Mouse (Mus musculus): Measurements from ENCODE around the gene Ddrgk1. TPM values are rescaled to one million over a fixed set of nuclear protein-coding genes. Genes with fewer than 3 reads are reported as not detected.
"Not testable (repeated sequence)": the region's sequence is repeated elsewhere in the genome, so short reads cannot be mapped to it uniquely, and the experiment has no call there.

The Ddrgk1 gene
- polyA plus RNA-seq, 1 experiment from 2014 or later = 77.8 TPM

DNA sequence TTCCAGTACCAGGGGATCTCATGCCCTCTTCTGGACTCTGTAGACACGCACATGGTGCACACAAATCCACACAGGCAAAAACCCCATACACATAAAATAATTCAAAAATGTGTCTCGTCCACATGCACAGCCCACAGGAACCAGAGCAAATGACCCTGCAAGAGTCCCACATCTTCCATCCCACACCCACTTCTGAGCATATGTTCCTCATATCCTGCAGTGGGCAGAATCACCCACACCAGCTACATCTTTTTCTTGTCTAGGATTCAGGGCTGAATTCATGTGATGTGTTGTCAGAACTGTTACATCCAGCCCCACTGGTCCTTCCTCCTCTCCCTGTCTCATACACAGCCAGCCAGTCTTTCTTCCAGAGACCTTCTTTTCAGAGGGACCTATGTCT is 11.2 kb downstream of the Ddrgk1 start:
- no peaks in the 10 kb centered on the region for H3K9me3 ChIP-seq (replicated peaks)
- peaks cover 70% of the 10 kb centered on the region for H3K36me3 ChIP-seq
- no peak overlapping the region for H3K9ac ChIP-seq
- no peak overlapping the region for H3K27ac ChIP-seq (replicated peaks)
- 78% methylated on average over 2 of the region's 2 CpGs for WGBS
- H3K4me2 ChIP-seq (replicated peaks) = no peak overlapping the region
- H3K4me1 ChIP-seq = no peaks in the 10 kb centered on the region
- no peak for ATAC-seq (ENCODE audit: insufficient number of reproducible peaks, low FRiP score, low TSS enrichment, low read depth)
- no peak overlapping the region for H3K4me3 ChIP-seq (replicated peaks)
- no peaks in the 10 kb centered on the region for H3K27me3 ChIP-seq

GRCm38 (mm10) chr2:130649028-130649427 is 15.4 kb downstream of the Ddrgk1 start:
- ATAC-seq (ENCODE audit: insufficient number of reproducible peaks, low FRiP score, low TSS enrichment, low read depth); H3K4me3 ChIP-seq (replicated peaks); H3K4me2 ChIP-seq (replicated peaks); H3K27me3 ChIP-seq; H3K9me3 ChIP-seq (replicated peaks); H3K27ac ChIP-seq (replicated peaks); H3K9ac ChIP-seq; H3K4me1 ChIP-seq: not testable (repeated sequence)
- 79% methylated on average over 6 of the region's 6 CpGs for WGBS
- H3K36me3 ChIP-seq = peaks cover 36% of the 10 kb centered on the region

GRCm38 (mm10) chr2:130645198-130645597 is 19.3 kb downstream of the Ddrgk1 start:
- Histone ChIP-seq H3K4me1 (peaks cover 13% of the 10 kb centered on the region; the same call in 1 of the 2 replicates), H3K9ac (no peak overlapping the region), H3K27me3 (no peaks in the 10 kb centered on the region), H3K4me2 (replicated peaks) (no peak overlapping the region), H3K9me3 (replicated peaks) (no peaks in the 10 kb centered on the region), H3K36me3 (peaks cover 5% of the 10 kb centered on the region; the same call in 1 of the 2 replicates), H3K27ac (replicated peaks) (no peak overlapping the region), H3K4me3 (replicated peaks) (no peak overlapping the region)
- 80% methylated on average over 4 of the region's 4 CpGs for WGBS
- ATAC-seq (ENCODE audit: insufficient number of reproducible peaks, low FRiP score, low TSS enrichment, low read depth) = no peak

DNA sequence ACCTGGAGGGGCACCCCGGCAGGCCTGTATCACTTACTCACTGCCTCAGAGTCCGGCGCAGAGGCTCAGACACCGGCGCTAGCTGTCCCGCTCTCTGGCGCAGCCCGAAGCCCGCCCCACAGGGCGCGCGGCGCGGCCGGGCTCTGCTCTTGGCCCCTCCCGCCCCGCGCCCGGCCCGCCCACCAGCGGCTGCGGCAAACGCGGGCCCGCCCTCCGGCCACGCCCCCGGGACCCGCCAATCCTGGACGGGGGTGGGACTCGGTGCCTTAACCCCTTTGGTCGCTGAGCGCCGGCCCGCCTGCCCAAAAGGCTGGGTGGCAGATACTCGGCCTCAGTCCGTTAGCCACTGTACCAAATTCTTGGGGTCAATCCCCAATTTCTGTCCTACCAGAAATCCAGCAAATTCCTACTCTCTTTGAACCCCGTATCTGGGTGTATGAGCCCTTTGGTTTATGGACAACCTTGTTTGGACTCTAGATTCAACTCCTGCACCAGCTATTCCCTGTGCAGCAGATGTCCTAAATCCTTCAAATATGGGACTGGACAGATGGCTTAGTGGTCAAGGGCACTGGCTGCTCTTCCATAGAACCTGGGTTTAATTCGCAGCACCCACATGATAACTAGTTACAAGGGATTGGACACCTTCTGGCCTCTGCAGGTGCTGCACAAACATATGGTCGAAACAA is 21.6 kb downstream of the Ddrgk1 start, which contains the start of gene Lzts3:
Gene Lzts3, minus strand, starts transcription at position 120 of the 686 bp plus-strand sequence.
- no peaks in the 10 kb centered on the region for H3K9me3 ChIP-seq (replicated peaks)
- peaks cover 17% of the 10 kb centered on the region for H3K4me1 ChIP-seq
- peak within 1 kb of the TSS; percentile 96 for H3K4me2 ChIP-seq (replicated peaks)
- H3K27me3 ChIP-seq = peaks cover 5% of the 10 kb centered on the region; the same call in 1 of the 2 replicates
- WGBS = 3% methylated on average over 40 of the region's 40 CpGs
- peak within 1 kb of the TSS; percentile 56 for H3K9ac ChIP-seq
- no peak within 1 kb of the TSS; the same call in 1 of the 2 replicates for H3K27ac ChIP-seq (replicated peaks)
- 0 out of 2 replicates have a peak, but pooled peaks cover 3% of the 10 kb centered on the region for H3K36me3 ChIP-seq
- H3K4me3 ChIP-seq (replicated peaks) = peak within 1 kb of the TSS; percentile 74
- ATAC-seq (ENCODE audit: insufficient number of reproducible peaks, low FRiP score, low TSS enrichment, low read depth) = peak; percentile 94

DNA sequence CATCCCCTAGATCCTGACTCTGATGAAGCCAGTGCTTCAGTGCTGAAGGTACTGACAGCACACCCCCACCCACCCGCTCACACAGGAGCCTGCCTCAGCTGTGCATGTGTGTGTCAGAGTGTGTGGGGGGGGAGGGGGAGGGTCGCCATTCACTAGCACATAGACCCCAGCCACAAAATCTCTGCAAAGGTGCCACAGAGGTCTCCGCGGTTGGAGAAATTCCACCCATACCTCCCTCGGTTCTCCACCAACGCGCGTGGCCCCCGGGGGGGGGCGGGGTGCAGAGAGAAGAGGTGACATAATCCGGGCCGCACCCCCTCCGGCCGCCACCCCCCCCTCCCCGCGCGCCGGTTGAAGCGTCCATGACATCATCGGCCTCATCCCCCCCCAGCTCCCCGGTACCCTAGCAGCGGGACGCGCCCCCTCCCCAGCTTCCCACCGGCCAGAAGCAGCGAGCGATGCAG is 22.2 kb downstream of the Ddrgk1 start:
- Histone ChIP-seq H3K27me3 (peaks cover 11% of the 10 kb centered on the region), H3K9ac (peak overlapping the region; percentile 56), H3K36me3 (0 out of 2 replicates have a peak, but pooled peaks cover 2% of the 10 kb centered on the region), H3K27ac (replicated peaks) (no peak overlapping the region; the same call in 1 of the 2 replicates), H3K4me1 (peaks cover 20% of the 10 kb centered on the region), H3K4me3 (replicated peaks) (peak overlapping the region; percentile 74), H3K9me3 (replicated peaks) (no peaks in the 10 kb centered on the region), H3K4me2 (replicated peaks) (peak overlapping the region; percentile 96)
- WGBS = 1% methylated on average over 25 of the region's 27 CpGs
- ATAC-seq (ENCODE audit: insufficient number of reproducible peaks, low FRiP score, low TSS enrichment, low read depth) = peak; percentile 20; the same call in 1 of the 2 replicates

DNA sequence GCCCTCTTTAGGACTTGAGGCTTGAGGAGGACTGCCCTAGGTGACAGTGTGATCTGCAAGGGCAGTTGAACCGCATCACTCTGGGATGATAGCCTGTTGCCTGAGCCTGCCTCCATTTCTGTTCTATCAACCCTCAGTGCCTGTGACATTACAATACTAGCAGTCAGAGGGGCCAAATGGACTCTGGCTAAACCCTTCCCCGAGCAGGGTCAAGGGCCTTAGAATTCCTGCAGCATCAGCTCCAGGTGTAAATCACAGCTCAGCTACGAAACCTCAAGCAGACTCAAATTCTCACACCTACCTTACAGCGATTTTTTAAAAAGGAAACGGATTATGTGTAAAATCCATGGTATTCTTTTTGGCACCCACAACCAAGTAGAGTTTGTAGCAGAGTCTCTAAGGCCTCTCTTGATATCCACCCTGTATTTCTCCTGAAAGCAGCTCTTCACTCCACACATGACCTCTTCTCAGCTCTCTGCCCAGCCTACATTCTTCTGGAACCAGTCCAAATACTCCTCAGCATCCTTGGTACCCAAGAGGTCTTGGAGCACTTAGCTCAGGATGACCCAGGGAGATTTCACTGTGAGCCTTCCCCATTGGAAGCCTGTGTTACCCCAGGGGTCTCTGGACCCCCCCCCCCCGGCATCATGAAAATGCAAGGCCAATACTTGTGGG is 23.0 kb downstream of the Ddrgk1 start:
- Histone ChIP-seq H3K4me2 (replicated peaks) (peak overlapping the region; percentile 96; the same call in 1 of the 2 replicates), H3K36me3 (no peaks in the 10 kb centered on the region), H3K27me3 (peaks cover 19% of the 10 kb centered on the region), H3K9me3 (replicated peaks) (no peaks in the 10 kb centered on the region), H3K27ac (replicated peaks) (no peak overlapping the region), H3K4me3 (replicated peaks) (peak overlapping the region; percentile 74), H3K9ac (no peak overlapping the region), H3K4me1 (peaks cover 20% of the 10 kb centered on the region)
- ATAC-seq (ENCODE audit: insufficient number of reproducible peaks, low FRiP score, low TSS enrichment, low read depth) = no peak
- 65% methylated on average over 6 of the region's 6 CpGs for WGBS

DNA sequence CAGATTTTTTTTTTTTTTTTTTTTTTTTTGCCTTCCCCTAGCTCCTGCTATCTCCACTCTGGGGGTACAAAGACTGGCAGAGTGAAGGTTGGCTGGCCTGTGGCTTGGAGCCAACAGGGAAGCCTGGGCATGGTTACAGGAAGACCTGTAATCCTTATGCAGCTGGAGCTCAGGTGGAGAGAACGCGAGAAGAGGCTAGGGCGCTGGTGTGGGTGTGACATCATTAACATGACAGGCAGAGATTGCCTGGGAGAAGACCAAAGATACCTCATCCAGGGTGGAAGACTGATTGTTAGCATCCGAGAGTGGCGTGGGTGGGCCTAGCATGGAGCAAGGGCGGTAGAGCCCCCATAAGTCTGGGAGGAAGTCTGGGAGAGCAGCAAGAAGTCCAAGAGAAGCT is 25.2 kb downstream of the Ddrgk1 start:
- Histone ChIP-seq H3K9me3 (replicated peaks) (no peaks in the 10 kb centered on the region), H3K9ac (no peak overlapping the region), H3K4me2 (replicated peaks) (no peak overlapping the region), H3K36me3 (no peaks in the 10 kb centered on the region), H3K27me3 (peaks cover 41% of the 10 kb centered on the region), H3K4me3 (replicated peaks) (no peak overlapping the region), H3K27ac (replicated peaks) (no peak overlapping the region), H3K4me1 (peaks cover 39% of the 10 kb centered on the region)
- ATAC-seq (ENCODE audit: insufficient number of reproducible peaks, low FRiP score, low TSS enrichment, low read depth) = no peak
- 81% methylated on average over 6 of the region's 6 CpGs for WGBS

- no peak for ATAC-seq (ENCODE audit: insufficient number of reproducible peaks, low FRiP score, low TSS enrichment, low read depth)
- Histone ChIP-seq H3K9me3 (replicated peaks) (no peaks in the 10 kb centered on the region), H3K9ac (no peak overlapping the region), H3K36me3 (no peaks in the 10 kb centered on the region), H3K4me3 (replicated peaks) (no peak overlapping the region), H3K27me3 (peaks cover 49% of the 10 kb centered on the region), H3K4me2 (replicated peaks) (no peak overlapping the region), H3K4me1 (peaks cover 45% of the 10 kb centered on the region), H3K27ac (replicated peaks) (no peak overlapping the region)
- 34% methylated on average over 16 of the region's 16 CpGs for WGBS
Measured at GRCm38 (mm10) chr2:130638101-130638611, 26.3 kb downstream of the Ddrgk1 start.

- Histone ChIP-seq H3K4me1 (peaks cover 32% of the 10 kb centered on the region), H3K27ac (replicated peaks) (no peak overlapping the region), H3K9me3 (replicated peaks) (no peaks in the 10 kb centered on the region), H3K9ac (no peak overlapping the region), H3K36me3 (no peaks in the 10 kb centered on the region), H3K4me3 (replicated peaks) (peak overlapping the region; percentile 44), H3K4me2 (replicated peaks) (peak overlapping the region; percentile 76), H3K27me3 (peaks cover 49% of the 10 kb centered on the region)
- 26% methylated on average over 21 of the region's 21 CpGs for WGBS
- no peak for ATAC-seq (ENCODE audit: insufficient number of reproducible peaks, low FRiP score, low TSS enrichment, low read depth)
Measured at GRCm38 (mm10) chr2:130635847-130636246, 28.6 kb downstream of the Ddrgk1 start.

GRCm38 (mm10) chr2:130634739-130635411 is 29.6 kb downstream of the Ddrgk1 start:
- no peak overlapping the region for H3K27ac ChIP-seq (replicated peaks)
- H3K4me3 ChIP-seq (replicated peaks) = peak overlapping the region; percentile 44
- no peaks in the 10 kb centered on the region for H3K36me3 ChIP-seq
- H3K4me2 ChIP-seq (replicated peaks) = peak overlapping the region; percentile 76
- WGBS = 2% methylated on average over 38 of the region's 38 CpGs
- peak overlapping the region; percentile 27; the same call in 1 of the 2 replicates for H3K9ac ChIP-seq
- peaks cover 49% of the 10 kb centered on the region for H3K27me3 ChIP-seq
- peak; percentile 53 for ATAC-seq (ENCODE audit: insufficient number of reproducible peaks, low FRiP score, low TSS enrichment, low read depth)
- no peaks in the 10 kb centered on the region for H3K9me3 ChIP-seq (replicated peaks)
- peaks cover 32% of the 10 kb centered on the region for H3K4me1 ChIP-seq

Data from embryonic facial prominence, embryonic 15.5 days (tissue).